Mouse (Mus musculus) hindbrain, embryonic 11.5 days (tissue): ENCODE measurements at regions not wholly inside any gene's neighbourhood (a gene's known extent, or its start where the extent isn't known, plus 50 kb on each side); places are given as distances from the start of the nearest gene placed in this dataset.

Experiments used
- ATAC-seq: fragments of 200-750 bp; cut with Nextera tagmentation; 2 replicates; pipeline ENCODE4 v1.8.0; 2017; ENCODE audit warnings: mild to moderate bottlenecking, moderate TSS enrichment, moderate library complexity; ENCODE audit not compliant: low FRiP score
- DNase-seq: peaks from one replicate; pipeline ENCODE4 v3.0.0-alpha.2; 2015; ENCODE audit warnings: low spot score
- H3K27ac ChIP-seq: fragments of 300-500 bp; sonication (generic); 2 replicates; pipeline ENCODE4 v1.5.1; 2014; ENCODE audit warnings: mild to moderate bottlenecking, low read depth, low read length
- H3K27me3 ChIP-seq: fragments of 300-500 bp; sonication (generic); 2 replicates; pipeline ENCODE4 v1.6.1; 2014; ENCODE audit warnings: mild to moderate bottlenecking, low read length, moderate library complexity, mixed read lengths; ENCODE audit not compliant: control insufficient read depth, insufficient read depth
- H3K36me3 ChIP-seq: fragments of 300-500 bp; sonication (generic); 2 replicates; pipeline ENCODE4 v1.6.1; 2014; ENCODE audit warnings: mild to moderate bottlenecking, low read length, moderate library complexity, mixed read lengths; ENCODE audit not compliant: control insufficient read depth, insufficient read depth
- H3K4me1 ChIP-seq: fragments of 300-500 bp; sonication (generic); replicated peaks from 2 replicates; pipeline ENCODE4 v1.6.1; 2014; ENCODE audit warnings: low read length, mixed read lengths; ENCODE audit not compliant: control insufficient read depth, insufficient read depth
- H3K4me2 ChIP-seq: fragments of 300-500 bp; sonication (generic); replicated peaks from 2 replicates; pipeline ENCODE4 v1.6.1; 2014; ENCODE audit warnings: mild to moderate bottlenecking, low read depth, low read length
- H3K4me3 ChIP-seq: fragments of 300-500 bp; sonication (generic); 2 replicates; pipeline ENCODE4 v1.5.1; 2014; ENCODE audit warnings: low read depth, low read length
- H3K9ac ChIP-seq: fragments of 300-500 bp; sonication (generic); 2 replicates; pipeline ENCODE4 v1.6.1; 2014; ENCODE audit warnings: low read depth, low read length
- H3K9me3 ChIP-seq: fragments of 300-500 bp; sonication (generic); 2 replicates; pipeline ENCODE4 v1.6.1; 2016; ENCODE audit warnings: low read length; ENCODE audit not compliant: control insufficient read depth
- WGBS: fragments of 180-500 bp; shearing (Covaris S2); extraction: QIAGEN DNeasy Blood & Tissue Kit; methylation state at CpG from one replicate; pipeline ENCODE4 v1.1.7; 2014; 5-methylcytosine and 5-hydroxymethylcytosine counted together

DNA sequence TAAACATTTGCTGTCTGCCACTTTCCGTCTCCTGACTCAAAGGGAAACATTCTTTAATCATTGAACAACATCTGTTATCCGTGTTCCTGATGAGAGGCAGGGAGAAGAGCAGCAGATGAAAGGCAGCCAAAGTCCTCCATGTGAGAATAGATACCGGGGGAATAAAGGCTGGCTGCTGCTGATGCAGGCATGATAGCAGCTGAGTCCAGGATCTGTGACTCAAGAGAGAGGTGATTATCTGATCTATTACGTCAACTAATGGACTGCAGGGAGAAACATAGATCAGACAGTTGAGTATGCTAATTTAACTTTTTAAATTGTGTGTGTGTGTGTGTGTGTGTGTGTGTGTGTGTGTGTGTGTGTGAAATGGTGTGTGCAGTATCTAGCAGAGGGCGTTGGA, 1140.0 kb downstream of the Dpp10 start:
- DNase-seq (peak; percentile 0), ATAC-seq (peak; percentile 51)
- no peak overlapping the region for H3K4me3 ChIP-seq
- no peak overlapping the region for H3K4me2 ChIP-seq
- WGBS: 68% methylated on average over 5 of the region's 5 CpGs
- H3K27ac ChIP-seq: no peak overlapping the region
- H3K9me3 ChIP-seq: no peaks in the 10 kb centered on the region
- no peaks in the 10 kb centered on the region for H3K4me1 ChIP-seq
- H3K27me3 ChIP-seq: no peaks in the 10 kb centered on the region
- H3K36me3 ChIP-seq: no peaks in the 10 kb centered on the region
- no peak overlapping the region for H3K9ac ChIP-seq

GRCm38 (mm10) chr1:122889100-122889499, 1156.3 kb downstream of the Dpp10 start:
- 88% methylated on average over 2 of the region's 2 CpGs for WGBS
- ATAC-seq: no peak

GRCm38 (mm10) chr1:122858995-122859394, 1186.4 kb downstream of the Dpp10 start:
- H3K4me1 ChIP-seq: no peaks in the 10 kb centered on the region
- H3K9me3 ChIP-seq: no peaks in the 10 kb centered on the region
- H3K9ac ChIP-seq: no peak overlapping the region
- H3K4me3 ChIP-seq: no peak overlapping the region
- H3K4me2 ChIP-seq: no peak overlapping the region
- no peak overlapping the region for H3K27ac ChIP-seq
- no peaks in the 10 kb centered on the region for H3K27me3 ChIP-seq
- H3K36me3 ChIP-seq: no peaks in the 10 kb centered on the region
- DNase-seq (no peak), ATAC-seq (no peak)

More at GRCm38 (mm10) chr1:122889100-122889499, 1156.3 kb downstream of the Dpp10 start:
- no peak overlapping the region for H3K9ac ChIP-seq
- H3K4me2 ChIP-seq: no peak overlapping the region
- H3K27ac ChIP-seq: no peak overlapping the region
- no peak for DNase-seq
- no peak overlapping the region for H3K4me3 ChIP-seq
- H3K9me3 ChIP-seq: no peaks in the 10 kb centered on the region
- no peaks in the 10 kb centered on the region for H3K36me3 ChIP-seq
- H3K27me3 ChIP-seq: no peaks in the 10 kb centered on the region
- no peaks in the 10 kb centered on the region for H3K4me1 ChIP-seq
